Mouse (Mus musculus) thymus, adult 2 months (tissue): ENCODE data around the gene Fam69a.

Experiments
- CTCF ChIP-seq: fragments of 200-500 bp; IDR thresholded peaks from 2 replicates; pipeline ENCODE4 v1.5.1; 2012; ENCODE audit warnings: mild to moderate bottlenecking, control low read depth, low read length, moderate library complexity, borderline replicate concordance; ENCODE audit not compliant: control insufficient read depth, poor library complexity, insufficient read depth; ENCODE audit errors: extremely low read depth
- POLR2A ChIP-seq: fragments of 200-500 bp; IDR thresholded peaks from 2 replicates; pipeline ENCODE4 v1.6.1; 2012; ENCODE audit warnings: mild to moderate bottlenecking, low read length, control low read depth, moderate library complexity; ENCODE audit not compliant: control insufficient read depth, poor library complexity, insufficient read depth; ENCODE audit errors: extremely low read depth

- no peak for TF ChIP-seq POLR2A
- TF ChIP-seq CTCF = no peak
Observed at GRCm38 (mm10) chr5:107875261-107875611, 111.6 kb downstream of the Fam69a start.
